Mouse (Mus musculus) left cerebral cortex, postnatal 36 days (tissue): ENCODE results near the gene Cytip. TPM values are rescaled to one million over a fixed set of nuclear protein-coding genes. Genes with fewer than 3 reads are reported as not detected.
A peak's percentile ranks its signal among the peaks of the same experiment; 100 is the strongest.

Experiments used
- DNase-seq, 2 experiments: peaks; one replicate each; pipeline ENCODE4 v3.0.0; 2021 to 2022; ENCODE audit warnings: low spot score in 2 of 2, mixed read lengths in 1 of 2
- intact Hi-C: fragments of 180-260 bp; cut with DNase I; formaldehyde crosslinking; loops from one replicate; pipeline ENCODE4 v1.15.1; 2025
- total RNA-seq, 2 experiments: library from RNA; stranded (reverse); gene quantifications; 2 replicates each; pipeline ENCODE4 v1.2.3; 2021

Gene Cytip
- total RNA-seq, result not detected

DNA sequence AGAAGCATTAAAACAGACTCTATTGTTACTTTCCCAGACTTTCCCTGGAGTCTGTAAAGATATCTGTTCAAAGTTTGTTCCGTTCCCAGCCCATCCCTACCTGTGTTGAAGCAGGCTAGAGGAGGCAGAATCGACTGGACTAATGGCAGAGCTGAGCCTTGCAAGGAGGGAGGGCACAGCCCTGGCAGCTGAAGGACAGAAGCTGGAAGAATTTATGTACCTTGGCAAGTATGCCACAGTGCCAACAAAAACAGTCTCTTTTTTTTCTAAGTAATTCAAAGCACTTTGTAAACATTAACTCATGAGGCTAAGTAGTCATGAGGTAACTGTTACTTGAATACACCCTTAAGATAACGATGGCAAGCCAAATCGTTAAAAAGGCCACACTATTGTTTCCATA, at the start of gene Cytip:
Gene Cytip, minus strand, starts transcription at position 187 of the 400 bp plus-strand sequence.
- no peak for DNase-seq
- intact Hi-C loops, result loop anchor here (5.0 kb wide), 1 partner anchor 472 kb away; no protein-coding TSS in a partner anchor

DNA sequence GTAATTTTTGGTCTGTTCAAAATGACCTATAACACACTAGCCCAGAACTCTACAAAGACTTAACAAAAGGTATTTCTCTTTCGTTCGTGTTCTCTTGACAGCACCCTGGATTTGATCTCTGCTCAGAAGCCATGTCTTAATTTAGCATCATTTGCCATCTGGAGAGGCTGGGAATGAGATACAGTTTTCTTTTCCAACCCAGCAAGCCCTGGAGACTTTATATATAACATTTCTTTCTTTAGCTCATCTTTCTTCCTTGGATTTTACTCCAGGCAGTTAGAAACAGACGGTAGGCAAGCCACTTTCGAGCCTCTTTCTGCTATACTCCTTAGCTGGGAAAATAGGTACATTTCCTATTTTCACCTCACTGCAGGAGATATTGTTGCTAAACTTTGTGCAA, 45.3 kb upstream of the Cytip start:
- peak; percentile 9 to 17 for DNase-seq
- intact Hi-C loops, result no loop called here

DNA sequence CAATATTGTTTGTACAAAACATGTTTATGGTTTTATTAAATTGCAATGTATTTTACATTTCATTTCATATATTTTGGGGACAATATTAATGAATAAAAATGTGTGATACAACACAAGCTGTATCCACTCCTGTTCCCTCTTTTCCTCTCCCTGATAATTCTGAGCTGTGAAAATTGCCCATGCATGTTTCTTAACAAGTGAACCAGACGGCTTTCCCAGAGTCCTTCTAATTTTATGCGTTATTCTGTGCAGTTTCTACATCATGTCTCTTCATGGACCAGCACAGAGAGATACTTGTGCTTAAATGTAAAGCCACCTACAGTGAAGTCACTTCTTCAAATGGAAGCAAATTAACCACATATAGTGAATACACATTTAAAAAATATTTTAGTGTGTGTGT, 42.2 kb upstream of the Cytip start:
- no peak for DNase-seq
- intact Hi-C loops, result no loop called here

DNA sequence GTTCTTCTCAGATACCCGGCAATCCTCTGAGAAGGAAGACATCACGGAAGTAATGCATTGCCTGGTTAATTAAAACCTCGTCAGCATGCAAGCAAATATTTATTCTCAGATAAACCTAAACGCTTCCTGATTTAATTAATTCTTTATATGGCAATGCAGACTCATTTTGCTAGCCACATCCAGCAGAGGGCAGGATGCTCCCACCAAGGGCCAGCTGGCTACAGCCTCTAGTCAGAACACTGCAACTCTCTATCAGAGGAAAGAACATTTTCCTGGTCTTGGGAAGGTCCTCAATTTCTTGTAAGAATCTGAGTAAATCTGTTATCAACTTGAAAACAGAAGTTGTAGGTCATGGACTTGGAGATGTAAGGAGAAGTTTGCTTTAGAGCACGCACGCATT, 4.1 kb upstream of the Cytip start:
- intact Hi-C loops, result loop anchor here (2.0 to 5.0 kb wide), 2 partner anchors 259 to 468 kb away; no protein-coding TSS in a partner anchor
- DNase-seq, result peak; percentile 45 to 66

DNA sequence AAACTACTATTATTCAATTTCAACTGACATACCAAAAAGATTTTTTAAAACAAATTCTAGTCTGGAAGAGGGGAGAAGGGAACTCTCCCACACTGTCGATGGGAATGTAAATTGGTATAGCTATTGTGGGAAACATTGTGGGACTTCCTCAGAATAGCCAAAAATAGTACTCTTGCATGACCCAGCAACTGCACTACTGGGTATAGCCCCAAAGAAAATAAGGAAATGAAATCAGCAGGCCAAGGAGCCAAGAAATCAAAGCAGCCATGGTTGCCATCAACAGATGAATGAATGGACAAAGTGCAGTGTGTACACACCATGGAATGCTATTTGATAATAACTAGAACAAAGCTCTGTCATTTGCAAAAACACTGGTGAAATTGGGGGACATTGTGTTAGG, 1.5 kb upstream of the Cytip start:
- intact Hi-C loops, result loop anchor here (5.0 kb wide), 1 partner anchor 470 kb away; no protein-coding TSS in a partner anchor
- no peak for DNase-seq

DNA sequence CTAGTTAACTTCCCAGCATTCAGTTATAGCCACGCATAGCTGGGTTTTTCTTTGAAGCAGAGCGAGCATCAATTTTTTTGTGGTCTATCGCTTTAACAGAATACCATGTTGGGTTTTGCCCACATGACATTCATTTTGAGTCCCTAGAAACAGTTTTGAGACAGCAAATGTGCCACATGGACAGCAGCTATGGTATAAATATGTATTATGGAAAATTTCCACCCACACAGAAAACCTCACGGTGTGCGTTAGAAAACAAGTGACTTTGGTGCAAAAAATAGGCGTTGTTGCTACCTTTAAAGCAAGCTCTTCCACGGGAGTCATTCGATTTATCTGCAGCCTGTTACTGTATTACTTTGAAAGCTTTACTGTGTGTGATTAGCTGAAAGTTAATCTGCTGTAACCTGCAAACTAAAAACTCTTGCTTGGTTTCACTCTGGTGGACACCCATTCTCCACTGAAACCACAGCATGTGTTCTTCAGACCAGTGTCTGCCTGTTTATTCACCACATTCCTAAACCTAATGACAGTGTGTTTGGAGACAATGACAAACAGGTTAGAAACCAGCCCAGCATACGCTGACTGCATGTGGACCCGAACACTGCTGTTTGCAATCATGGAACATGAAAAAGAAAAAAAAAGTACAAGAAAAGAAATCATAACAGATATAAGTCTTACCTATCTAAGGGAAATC, 763 bp downstream of the Cytip start:
- no peak for DNase-seq
- intact Hi-C loops, result loop anchor here (5.0 kb wide), 1 partner anchor 473 kb away; no protein-coding TSS in a partner anchor

DNA sequence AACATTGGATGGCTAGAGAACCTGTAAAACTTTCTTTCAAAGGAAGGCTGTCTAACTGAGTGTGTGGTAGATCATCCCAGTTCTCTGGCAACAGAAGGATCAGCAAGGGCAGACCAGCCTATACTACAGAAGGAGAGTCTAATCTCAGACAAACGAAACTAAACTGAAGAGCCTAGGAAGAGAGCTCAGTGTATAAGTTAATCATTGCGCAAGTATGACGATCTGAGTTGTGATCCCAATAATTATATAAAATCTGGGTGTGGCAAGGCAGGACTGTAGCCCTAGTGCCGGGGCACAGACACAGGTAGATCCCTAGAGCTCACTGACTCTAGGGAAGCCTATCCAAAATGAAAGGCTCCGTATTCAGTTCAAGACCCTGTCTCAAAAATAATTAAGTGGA, 3.2 kb downstream of the Cytip start:
- DNase-seq, result no peak
- intact Hi-C loops, result no loop called here

DNA sequence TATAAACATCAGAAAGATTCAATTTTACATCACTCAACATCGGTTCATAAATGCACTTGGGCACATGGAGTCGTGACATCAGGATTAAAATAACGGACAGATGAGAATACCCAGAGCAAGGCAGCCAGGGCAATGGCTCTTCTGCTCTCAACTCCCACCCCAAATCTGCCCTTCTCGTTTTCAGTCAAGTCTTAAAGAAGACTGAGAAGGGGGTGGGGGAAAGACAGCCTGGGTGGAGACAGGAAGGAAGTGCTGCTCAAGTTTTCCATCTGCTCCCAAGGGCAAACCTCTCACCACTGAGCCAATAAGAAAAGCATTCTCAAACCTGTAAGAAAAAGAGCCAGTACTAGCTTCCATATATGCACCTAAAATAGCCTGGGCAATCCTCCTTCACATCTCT, 5.8 kb downstream of the Cytip start:
- intact Hi-C loops, result no loop called here
- no peak for DNase-seq

DNA sequence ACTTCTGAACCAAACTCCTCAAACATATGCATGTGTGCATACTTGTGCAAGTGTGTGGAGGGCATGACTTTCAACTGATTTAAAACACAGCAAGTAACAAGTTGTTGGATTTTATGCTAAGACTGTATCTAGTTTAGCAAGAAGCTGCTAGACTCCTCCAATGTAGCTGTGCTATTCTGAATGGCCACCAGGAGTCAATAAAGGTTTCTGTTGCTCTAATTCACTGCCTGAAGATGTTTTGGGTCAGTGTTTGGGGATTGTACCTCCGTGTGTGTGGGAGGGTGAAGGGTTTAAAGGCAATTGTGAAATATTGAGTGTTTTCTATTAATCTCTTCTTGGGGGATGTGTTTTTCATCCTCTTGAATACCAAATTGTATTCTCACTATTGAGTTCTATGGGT, 6.4 kb downstream of the Cytip start:
- intact Hi-C loops, result no loop called here
- DNase-seq, result no peak

DNA sequence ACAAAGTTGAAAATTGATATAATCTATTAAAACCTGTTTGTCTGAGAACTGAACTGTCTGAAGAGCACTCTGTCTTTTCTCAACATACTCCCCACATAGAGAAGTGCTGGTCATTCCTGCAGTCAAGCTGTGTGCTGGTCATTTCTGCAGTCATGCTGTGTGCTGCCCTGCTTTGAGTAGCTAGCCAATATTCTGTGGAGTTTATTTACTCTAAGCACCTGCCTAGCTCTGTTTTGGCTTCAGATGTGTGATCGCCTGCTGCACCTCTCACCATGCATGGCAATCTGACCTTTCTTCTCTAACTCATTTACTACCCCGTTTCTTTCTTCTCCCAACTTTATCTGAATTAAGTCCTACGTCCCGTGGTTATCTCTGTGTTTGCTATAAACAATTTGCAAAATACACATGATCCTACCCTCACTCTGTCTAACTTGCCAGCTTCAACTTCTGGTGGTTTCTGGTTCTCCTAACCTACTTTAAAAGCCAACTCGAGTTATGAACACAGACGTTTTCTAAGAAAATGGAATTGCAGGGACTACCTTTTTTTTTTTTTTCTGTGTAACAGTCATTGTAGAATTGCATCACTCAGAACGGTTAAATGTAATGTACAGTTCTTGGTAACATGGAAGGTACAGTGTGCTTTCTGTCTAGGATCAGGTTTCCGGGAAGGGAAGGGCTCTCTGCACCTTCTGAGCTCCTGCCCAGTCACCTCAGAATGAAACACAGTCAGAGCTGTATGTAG, 7.9 kb downstream of the Cytip start:
- intact Hi-C loops, result no loop called here
- no peak for DNase-seq

DNA sequence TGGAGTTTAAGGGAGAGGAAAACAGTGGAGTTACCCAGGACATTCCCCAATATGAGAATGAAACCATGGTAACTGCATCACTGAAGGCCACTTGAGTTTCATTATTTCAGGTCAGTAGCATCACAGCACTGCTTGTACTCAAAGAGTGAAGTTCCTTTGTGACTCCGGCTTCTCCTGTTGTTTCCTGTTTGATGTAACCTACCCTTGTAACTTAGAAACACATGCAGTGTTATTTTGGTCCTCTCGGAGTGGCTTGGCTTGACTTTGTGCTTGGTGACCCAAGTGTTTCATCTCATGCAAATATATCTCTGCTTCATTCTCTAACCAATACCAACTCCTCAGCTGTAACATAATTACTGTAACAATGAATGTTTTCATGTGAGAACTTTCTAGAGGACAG, 11.1 kb downstream of the Cytip start:
- DNase-seq, result no peak
- intact Hi-C loops, result no loop called here

DNA sequence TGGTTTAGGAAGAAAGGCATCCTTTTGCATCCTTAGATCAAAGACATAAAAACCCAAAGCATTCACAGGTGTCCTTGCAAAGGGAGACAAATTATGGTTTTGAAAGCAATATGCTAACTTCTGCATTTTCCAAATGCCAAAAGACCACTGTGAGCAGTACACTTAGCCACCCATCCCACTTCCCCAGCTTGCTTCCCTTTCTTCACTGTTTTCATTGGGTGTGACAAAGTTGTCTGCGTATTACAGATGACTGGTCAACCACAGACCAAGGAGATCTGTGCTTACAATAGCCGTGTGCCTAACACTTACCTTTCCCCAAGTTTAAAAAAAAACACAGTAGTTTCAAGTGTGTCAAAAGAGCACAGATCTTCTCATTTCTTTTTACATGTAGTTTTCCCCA, 11.7 kb downstream of the Cytip start:
- no peak for DNase-seq
- intact Hi-C loops, result no loop called here

DNA sequence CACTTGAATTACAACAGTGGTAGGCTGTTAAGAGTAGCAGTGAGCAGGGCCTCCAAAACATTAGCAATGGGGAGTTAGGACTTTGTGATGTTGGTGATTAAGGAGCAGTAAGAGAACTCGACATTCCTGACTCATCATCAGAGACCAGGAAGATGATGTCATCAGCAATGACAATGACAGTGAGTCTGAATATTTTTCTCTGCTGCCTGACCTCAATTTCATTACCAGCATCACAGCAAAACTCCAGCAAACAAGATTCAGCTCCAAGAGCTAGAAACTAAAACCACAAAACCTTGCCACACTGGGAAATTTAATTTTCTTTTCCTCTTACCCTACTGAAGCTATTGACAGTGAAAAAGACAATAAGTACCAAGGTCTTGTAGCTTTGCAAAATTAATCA, 14.6 kb downstream of the Cytip start:
- no peak for DNase-seq
- intact Hi-C loops, result no loop called here

DNA sequence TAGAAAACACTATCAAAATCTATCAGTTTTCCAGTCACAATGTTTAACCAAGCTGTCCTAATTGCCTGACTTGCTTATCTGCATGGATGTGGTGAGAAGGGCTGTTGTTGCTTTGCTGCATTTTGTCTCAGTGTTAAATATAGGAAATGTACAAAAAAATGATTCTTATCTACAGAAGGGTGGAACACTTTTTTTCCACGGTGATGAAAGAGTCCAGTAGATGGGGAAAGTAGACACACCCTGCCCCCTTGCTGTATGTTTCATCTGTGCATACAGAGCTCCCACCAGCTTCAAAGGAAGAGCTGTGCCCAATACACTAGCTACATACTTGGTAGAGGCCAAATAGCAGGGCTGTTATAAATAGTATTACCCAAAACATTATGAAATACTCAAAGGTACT, 16.3 kb downstream of the Cytip start:
- no peak for DNase-seq
- intact Hi-C loops, result no loop called here

DNA sequence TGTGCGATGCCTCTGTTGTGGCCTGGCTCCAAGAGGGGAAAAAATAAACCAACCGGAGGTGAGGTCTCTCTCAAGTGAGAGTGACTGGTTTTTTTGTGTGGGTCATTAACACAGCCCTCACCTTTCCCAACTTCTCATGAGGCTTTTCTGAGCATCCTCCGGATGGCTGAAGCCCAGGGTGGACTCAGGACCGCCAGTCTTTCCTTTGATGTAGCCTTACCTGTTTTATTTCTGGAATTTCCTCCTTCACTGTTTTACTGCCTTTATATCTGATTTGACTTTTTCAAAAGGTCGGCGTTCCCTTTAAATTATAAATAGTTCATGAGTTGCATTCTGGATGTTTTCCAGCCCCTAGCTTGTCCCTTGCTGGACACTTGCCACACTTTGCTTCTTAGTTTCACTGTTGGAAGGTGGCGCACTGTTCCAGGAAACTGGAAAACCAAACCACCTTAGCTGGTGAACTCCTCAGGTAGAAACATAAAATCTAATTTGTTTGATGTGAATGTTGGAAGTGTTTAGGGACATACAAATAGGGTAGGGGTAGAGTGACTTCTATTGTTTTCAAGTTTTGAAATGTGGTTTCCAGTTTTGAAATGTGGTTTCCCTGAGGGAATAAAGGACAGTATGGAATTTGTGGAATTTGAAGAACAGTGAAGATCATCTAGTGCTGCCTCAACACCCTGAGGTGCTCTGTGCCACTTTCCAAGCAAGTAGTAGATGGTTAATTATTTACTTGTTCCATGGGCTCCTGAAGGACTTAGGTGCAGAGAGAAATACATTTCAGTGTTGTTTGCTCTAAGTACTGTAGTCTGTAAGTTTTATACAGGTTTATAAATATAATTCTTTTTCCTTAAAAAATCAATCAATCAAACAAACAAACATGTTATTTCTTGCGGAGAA, 19.7 kb downstream of the Cytip start:
- intact Hi-C loops, result no loop called here
- no peak for DNase-seq

DNA sequence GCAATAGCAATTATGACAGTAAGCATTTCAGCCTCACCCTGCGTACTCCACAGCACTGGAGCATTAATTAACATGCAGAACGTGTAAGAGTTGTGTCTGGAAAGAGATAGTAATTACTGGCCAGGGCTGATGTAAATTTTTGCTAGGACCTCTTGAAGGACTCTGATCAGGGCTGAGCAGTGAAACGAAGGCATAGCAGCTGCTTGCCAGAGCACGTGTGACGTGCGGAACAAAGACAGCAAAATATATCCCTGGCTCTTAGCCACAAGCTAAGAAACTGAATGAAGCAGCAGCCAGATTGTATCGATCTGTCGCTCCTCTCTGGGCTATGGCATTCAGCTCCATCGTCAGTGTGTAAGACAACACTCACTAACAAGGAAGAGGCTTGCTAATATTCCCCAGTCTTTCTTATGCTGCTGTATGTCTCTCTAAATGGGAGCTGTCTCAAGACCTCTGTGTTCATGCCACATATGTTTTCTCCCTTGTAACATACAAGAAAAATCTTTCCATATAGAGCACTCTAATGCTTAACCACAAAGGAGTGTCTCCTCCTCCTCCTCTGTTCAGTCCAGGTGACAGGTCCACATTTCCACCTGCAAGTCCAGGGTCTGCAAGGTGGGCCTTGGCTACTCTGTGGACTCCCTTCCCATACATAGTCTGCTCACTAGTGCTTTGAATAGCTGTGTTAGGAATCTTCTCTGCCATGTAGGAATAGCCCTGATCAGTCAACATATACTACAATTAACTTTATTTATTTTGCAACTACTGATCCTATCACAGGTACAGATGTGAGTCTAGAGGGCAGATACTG, 20.7 kb downstream of the Cytip start:
- DNase-seq, result peak in 1 of 2 experiments; percentile 17
- intact Hi-C loops, result no loop called here

DNA sequence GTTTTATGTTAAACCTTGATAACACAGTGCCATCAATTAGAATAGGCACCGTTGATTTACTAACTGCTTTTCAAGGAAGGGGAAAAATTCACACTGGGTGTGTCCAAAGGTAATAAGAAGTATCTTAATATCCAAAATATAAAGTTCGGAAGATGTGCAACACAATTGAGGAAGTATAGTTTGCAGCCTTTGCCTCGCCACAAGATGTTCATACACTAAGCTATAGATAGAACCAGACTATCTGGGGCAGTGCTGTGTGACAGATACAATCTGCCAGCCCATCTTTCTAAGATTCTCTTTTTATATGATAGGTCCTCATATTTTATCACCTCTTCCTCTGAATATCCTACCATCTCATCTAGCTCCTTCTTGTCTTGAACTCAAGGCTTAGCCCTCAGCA, 22.4 kb downstream of the Cytip start:
- no peak for DNase-seq
- intact Hi-C loops, result no loop called here

DNA sequence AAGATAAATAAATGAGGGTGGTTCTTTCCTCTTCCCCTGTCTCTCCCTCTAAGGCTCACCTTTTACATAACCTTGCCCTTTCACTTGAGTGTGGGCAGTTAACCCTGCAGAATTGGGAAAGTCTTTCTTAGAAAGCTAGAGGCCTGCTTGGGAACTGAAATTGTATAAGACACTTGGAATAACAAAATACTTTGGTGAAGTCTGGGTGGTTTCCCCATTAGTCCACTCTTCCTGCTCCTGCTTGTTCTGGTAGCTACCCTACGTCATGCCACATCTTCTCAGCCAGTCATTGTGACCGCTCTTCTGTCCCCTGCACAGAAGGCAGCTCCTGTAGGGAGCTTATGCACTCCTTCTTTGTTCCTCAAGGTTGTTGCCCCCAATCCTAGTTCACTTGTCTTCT, 26.2 kb downstream of the Cytip start:
- intact Hi-C loops, result no loop called here
- no peak for DNase-seq

DNA sequence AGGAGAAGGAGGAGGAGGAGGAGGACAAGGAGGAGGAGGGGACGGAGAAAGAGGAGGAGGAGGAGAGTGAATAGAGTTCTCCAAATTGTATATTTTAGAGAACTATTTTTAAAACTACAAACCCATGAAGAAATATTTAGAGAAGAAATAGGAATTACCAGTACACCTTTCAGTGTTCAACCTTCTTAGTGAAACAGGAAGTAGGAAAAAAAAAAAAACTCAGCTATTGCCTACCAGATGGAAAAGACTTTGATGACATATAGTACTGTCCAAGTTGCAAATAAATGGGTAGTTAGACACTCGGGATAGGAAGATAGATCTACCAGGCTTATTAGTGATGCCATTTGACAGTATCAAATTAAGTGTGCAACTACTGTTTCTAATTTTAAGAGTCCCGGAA, 27.7 kb downstream of the Cytip start:
- intact Hi-C loops, result no loop called here
- DNase-seq, result no peak
